Mouse (Mus musculus) fat pad, adult 2 months (tissue): ENCODE data around the gene Mkrn2os.

Source experiments
- DNase-seq: peaks from one replicate; pipeline ENCODE4 v3.0.0-alpha.2; 2011; ENCODE audit warnings: low read depth, low spot score; ENCODE audit errors: extremely low read depth

Mkrn2os gene

DNA sequence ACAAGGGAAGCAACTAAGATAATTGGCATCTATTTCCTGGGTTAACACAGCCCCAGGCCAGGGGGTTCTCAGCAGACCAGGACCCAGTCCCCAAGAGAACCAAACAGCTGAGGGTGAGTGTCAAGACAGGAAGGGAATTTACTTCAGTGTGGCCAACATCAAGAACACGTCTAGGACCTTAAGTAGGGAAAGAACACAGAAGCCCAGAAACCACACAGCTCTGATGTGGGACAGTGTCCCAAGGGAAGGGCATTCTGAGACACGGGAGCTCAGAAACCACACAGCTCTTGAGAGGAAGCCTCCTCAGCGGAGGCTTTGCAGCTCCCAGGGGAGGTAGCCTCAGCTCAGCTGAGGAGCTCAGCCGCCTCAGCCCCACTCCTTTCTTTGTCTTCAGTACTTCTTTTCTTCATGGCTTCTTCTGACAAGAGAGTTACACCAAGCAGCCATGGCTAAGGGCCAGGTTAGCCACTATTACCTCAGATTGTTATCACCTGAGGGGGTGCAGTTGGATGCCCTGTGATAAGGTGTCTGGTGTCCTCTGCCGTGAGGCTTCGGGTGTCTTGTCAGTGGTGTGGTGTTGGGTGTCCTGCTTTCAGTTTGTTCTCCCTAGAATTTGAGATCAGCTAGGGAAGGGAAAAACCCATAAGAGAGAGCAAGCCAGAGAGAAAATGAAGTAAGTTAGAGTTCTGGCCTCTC lies 8.8 kb downstream of the Mkrn2os start:
- DNase-seq = no peak

GRCm38 (mm10) chr6:115582328-115583115 lies 9.9 kb downstream of the Mkrn2os start:
- DNase-seq = no peak

GRCm38 (mm10) chr6:115580810-115581209 lies 11.6 kb downstream of the Mkrn2os start:
- DNase-seq = no peak

GRCm38 (mm10) chr6:115577941-115578340 lies 14.4 kb downstream of the Mkrn2os start:
- DNase-seq = no peak

GRCm38 (mm10) chr6:115577407-115577806 lies 15.0 kb downstream of the Mkrn2os start:
- DNase-seq = no peak

DNA sequence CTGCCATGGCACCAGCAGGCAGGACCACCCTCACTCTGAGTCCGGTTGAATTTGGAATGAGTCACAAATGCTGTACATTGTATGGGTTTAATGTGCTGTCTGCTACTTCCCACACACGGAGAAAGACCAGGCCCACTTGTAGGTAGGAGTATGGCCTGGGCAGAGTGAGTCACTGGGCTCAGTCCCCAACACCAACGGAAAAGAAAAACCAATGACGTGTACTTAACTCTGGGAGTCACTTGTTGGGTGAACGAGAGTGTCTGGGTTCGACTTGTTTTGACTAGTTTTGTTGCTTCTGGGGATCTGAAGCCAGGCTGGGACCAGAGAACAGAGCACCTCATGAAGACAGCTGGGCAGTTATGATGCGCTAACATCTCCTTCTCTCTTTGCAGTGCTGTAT lies 18.2 kb downstream of the Mkrn2os start:
- no peak for DNase-seq

GRCm38 (mm10) chr6:115565479-115566045 lies 26.8 kb downstream of the Mkrn2os start:
- DNase-seq = no peak

- DNase-seq = no peak
These were observed 32.4 kb downstream of the Mkrn2os start for GRCm38 (mm10) chr6:115559651-115560632.

GRCm38 (mm10) chr6:115558176-115558575 lies 34.2 kb downstream of the Mkrn2os start:
- no peak for DNase-seq

DNA sequence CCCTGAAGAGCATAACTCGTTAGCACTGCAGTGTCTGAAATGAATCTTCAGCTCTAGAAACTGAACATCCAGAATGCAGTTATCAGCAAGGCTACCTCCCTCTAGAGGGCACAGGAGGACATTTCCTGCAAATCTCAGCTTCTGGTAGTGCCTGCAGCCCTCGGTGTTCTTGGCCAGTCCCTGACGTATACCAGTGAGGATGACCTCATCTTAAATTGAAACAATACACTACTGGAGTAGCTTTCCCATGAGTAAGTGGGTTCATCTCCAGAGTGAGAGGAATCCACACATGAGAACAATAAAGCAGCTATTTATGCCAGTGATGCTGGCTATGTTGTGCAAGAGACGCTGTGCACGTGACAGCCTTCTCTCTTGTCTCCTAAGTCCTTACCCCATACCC lies 36.9 kb downstream of the Mkrn2os start:
- no peak for DNase-seq

- DNase-seq = no peak
These were observed 46.1 kb downstream of the Mkrn2os start for GRCm38 (mm10) chr6:115546276-115546675.

DNA sequence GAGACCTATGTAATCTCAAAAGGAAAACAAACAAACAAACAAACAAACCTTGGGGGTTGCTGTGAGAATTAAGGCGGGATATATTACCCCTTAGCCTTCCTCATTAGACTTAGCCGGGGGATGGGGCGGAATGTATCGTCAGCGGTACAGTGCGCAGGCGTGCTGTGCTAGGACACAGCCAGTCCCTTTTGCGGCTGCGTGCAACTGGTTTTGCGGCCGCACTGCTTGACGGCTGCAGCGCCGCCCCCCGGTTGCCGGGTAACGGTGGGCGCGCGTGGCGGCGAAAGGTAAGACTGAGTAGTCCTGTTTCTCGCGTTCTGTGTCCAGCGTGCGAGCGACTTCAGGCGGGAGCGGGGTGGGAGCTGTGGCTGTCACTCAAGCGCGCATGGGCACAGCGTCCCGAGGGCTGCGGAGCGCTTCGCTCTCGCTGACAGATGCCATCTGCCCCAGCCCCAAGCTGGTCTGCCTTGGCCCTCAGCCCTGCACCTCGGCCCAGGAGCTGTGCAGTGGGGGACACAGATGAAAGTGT lies 47.9 kb downstream of the Mkrn2os start, which contains the start of gene Tsen2:
Gene Tsen2 (plus strand): TSS at position 223 of the 529 bp plus-strand sequence.
- DNase-seq = no peak

GRCm38 (mm10) chr6:115542341-115542740 lies 50.0 kb downstream of the Mkrn2os start:
- DNase-seq = no peak

DNA sequence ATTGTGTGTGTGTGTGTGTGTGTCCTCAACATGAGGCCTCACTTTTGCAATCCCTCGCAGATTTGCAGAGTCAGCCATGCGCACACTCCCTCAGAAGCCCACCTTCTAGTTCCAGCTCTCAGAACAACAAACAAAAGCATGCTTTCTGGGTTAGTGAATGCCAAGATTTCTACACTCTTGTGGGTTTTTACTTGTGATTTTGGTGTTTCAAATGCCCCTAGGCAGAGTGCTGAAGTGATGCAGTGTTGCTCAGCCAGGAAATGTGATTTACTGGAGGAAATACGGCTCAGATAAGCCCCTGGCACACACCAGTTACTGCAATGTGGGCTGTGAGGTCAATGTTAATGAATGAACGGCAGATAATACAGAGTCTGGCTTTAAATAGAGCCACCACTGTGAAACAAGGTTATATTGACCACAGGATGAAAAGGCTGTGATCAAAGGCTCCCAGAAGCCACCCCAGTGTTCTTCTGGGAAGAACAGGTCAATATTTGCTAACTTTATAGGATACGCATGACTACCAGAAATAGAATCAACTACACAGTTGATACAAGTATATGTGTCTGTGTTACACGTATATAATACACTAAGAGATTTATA lies 50.6 kb downstream of the Mkrn2os start:
- DNase-seq = no peak

DNA sequence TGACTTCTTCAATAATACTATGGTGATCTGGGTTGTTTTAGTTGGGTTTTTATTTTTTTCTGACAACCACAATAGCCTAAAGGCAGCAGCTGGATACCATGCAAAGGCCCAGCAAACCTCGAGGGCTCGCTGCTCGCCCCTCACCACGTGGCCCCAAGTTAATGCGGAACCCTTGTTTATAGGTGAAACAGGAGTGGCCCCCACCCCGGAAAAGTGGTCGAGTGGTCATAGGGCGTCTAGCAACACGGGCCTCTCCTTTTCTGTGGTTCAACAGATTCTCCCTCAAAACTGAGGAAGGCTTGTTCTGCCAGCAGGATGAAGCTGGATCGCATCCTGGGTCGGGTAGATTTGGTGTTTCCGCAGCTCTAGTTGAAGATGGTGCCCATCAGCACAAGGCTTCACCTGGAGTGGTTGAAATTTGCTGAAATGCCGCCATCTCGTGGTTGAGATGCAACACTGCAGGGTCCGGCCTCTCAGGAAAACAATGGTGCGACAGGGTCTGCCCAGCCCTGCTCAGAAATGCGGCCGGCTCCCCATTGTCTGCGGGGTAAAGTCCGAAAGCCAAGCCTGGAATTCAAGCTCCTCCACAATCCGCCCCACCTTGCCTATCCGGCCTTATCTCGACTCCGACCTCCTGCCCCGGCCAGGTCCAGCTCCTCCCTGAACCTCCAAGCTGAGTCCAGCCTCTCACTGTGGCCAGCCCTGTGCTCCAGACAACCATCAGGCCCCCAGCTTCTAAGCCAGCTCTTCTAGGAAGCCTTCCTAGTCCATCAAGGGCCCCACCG lies 53.5 kb downstream of the Mkrn2os start:
- DNase-seq = no peak

DNA sequence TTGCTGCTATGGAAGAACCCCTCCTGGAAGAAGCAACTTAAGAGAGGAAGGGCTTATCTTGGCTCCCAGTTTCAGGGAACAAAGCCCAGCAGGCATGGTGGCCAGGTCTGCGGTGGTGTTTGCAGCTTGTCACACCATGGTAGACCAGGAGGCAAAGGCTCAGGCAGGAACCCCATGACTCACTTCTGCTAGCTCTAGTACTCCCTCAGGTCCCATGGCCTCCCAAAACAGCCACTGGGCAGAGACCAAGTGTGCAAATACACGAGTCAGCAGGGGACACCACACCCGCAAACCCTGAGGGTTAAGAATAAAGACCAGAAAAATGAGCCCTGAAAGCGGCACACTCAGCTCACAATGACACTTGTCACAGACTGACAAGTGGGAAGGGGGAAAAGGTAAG lies 56.2 kb downstream of the Mkrn2os start:
- no peak for DNase-seq

- no peak for DNase-seq
These were observed 57.8 kb downstream of the Mkrn2os start for GRCm38 (mm10) chr6:115534617-115535016.
